Mouse (Mus musculus) testis, adult 2 months (tissue): Measurements from ENCODE around the gene Gm20458. TPM values are rescaled to one million over a fixed set of nuclear protein-coding genes. Genes with fewer than 3 reads are reported as not detected.

Source experiments
- H3K27ac ChIP-seq: fragments of 200-500 bp; 2 replicates; pipeline ENCODE4 v1.5.1; 2012; ENCODE audit warnings: low read depth, low read length; ENCODE audit not compliant: control insufficient read depth, insufficient read depth
- H3K27me3 ChIP-seq: fragments of 200-500 bp; 2 replicates; pipeline ENCODE4 v1.6.1; 2012; ENCODE audit warnings: mild to moderate bottlenecking, low read length, moderate library complexity; ENCODE audit not compliant: control insufficient read depth, insufficient read depth
- H3K36me3 ChIP-seq: fragments of 200-500 bp; 2 replicates; pipeline ENCODE4 v1.6.1; 2012; ENCODE audit warnings: mild to moderate bottlenecking, low read length; ENCODE audit not compliant: control insufficient read depth, insufficient read depth
- H3K4me1 ChIP-seq: fragments of 200-500 bp; 2 replicates; pipeline ENCODE4 v1.6.1; 2012; ENCODE audit warnings: low read length; ENCODE audit not compliant: control insufficient read depth, insufficient read depth
- H3K4me3 ChIP-seq: fragments of 200-500 bp; 2 replicates; pipeline ENCODE4 v1.5.1; 2012; ENCODE audit warnings: low read depth, mild to moderate bottlenecking, low read length, moderate library complexity, mixed read lengths; ENCODE audit not compliant: control insufficient read depth
- CTCF ChIP-seq: fragments of 200-500 bp; IDR thresholded peaks from 2 replicates; pipeline ENCODE4 v1.5.1; 2012; ENCODE audit warnings: low read depth, mild to moderate bottlenecking, inconsistent platforms, low read length, moderate library complexity; ENCODE audit not compliant: control insufficient read depth, insufficient read depth, insufficient replicate concordance
- POLR2A ChIP-seq: fragments of 200-500 bp; IDR thresholded peaks from 2 replicates; pipeline ENCODE4 v1.6.1; 2012; ENCODE audit warnings: low read depth, mild to moderate bottlenecking, inconsistent platforms, low read length, moderate library complexity; ENCODE audit not compliant: control insufficient read depth
- polyA plus RNA-seq: library from polyadenylated mRNA; depleted of rRNA; stranded (reverse); fragments of >200 nt; gene quantifications from 2 replicates; pipeline ENCODE4 v1.2.3, GENCODE M21; 2012

The Gm20458 gene
- polyA plus RNA-seq, 1 experiment = 5.0 TPM

DNA sequence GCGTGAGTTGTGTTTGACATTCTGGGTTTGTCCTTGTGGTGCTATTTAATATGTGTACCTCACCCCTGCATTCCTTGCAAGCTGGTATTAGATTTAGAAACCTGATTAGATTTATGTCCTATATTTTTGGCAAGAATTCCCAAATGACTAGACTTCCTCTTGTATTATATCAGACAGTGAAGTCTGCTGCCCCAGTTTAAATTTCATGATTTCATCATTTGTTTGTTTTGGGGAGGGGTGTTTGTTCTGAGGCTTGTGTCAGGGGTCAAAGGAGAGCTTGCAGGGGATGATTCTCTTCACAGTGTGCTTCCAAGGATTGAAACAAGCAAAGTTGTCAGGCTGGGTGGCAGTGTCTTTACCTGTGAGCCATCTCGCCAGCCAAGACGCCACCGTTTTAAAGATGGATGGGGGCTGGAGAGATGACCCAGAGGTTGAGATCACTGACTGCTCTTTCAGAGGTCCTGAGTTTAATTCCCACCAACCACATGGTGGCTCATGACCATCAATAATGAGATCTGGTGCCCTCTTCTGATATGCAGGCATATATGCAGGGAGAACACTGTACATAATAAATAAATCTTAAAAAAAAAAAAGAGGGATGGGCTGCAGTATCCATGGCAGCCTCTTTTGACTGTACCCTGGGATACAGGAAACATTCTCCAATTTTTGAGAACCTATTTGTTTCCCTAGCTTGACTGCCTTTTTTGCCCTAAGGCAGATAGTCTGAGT, 45.0 kb downstream of the Gm20458 start:
- Histone ChIP-seq H3K4me3 (no peak overlapping the region), H3K27ac (no peak overlapping the region), H3K36me3 (peaks cover 6% of the 10 kb centered on the region), H3K4me1 (peaks cover 5% of the 10 kb centered on the region; the same call in 1 of the 2 replicates), H3K27me3 (no peaks in the 10 kb centered on the region)
- TF ChIP-seq CTCF (no peak), POLR2A (no peak)

DNA sequence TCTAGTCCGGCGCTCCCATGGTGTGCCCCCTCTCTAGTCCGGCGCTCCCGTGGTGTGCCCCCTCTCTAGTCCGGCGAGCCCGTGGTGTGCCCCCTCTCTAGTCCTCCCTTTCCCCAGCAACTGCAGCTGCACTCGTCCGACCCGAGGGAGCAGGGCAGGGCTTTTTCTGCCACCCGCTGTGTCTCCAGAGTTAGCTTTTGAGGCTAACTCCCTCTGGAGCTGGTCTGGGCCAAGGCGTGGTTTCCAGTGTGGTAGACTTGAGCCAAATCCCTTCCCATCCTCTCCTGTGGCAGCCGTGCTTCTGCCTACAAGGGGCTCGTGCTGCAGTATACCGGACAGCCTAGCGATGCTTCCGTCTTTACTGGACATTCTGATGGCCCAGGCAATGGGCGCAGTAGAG, 47.0 kb downstream of the Gm20458 start:
- Histone ChIP-seq H3K27me3 (no peaks in the 10 kb centered on the region), H3K4me1 (peaks cover 5% of the 10 kb centered on the region; the same call in 1 of the 2 replicates), H3K4me3 (peak overlapping the region; percentile 87), H3K36me3 (peaks cover under 1% of the 10 kb centered on the region; the same call in 1 of the 2 replicates), H3K27ac (peak overlapping the region; percentile 80)
- peak; percentile 66; the same call in 1 of the 2 replicates for TF ChIP-seq POLR2A
- TF ChIP-seq CTCF = no peak

DNA sequence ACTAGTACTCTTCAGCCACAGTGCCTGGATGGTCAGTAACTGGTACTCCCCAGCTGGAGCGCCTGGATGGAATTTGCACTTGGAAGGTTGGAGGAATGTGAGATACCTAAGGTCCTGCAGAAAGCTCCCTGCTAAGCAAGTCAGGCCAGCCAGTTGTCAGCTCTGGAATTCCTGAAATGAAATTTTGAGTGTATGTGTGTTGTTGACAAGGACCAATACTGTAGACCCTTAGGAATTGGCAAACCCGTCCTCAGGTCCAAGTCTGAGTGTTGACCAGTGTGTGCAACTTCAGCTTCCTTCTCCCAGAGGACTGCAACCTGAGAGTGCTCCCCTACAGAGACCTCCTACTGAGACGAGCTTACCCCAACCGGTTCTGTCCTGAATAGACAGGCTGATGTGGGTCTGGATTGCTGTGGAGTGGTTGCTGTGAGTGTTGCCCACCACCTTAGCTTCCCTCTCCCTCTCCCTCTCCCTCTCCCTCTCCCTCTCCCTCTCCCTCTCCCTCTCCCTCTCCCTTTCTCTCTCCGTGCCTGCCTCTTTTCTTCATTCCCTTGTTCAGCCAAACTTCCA, 49.9 kb downstream of the Gm20458 start:
- H3K4me1 ChIP-seq = peaks cover 5% of the 10 kb centered on the region; the same call in 1 of the 2 replicates
- H3K27me3 ChIP-seq = no peaks in the 10 kb centered on the region
- H3K27ac ChIP-seq = no peak overlapping the region
- H3K4me3 ChIP-seq = no peak overlapping the region
- no peak for TF ChIP-seq CTCF
- no peak for TF ChIP-seq POLR2A
- no peaks in the 10 kb centered on the region for H3K36me3 ChIP-seq

DNA sequence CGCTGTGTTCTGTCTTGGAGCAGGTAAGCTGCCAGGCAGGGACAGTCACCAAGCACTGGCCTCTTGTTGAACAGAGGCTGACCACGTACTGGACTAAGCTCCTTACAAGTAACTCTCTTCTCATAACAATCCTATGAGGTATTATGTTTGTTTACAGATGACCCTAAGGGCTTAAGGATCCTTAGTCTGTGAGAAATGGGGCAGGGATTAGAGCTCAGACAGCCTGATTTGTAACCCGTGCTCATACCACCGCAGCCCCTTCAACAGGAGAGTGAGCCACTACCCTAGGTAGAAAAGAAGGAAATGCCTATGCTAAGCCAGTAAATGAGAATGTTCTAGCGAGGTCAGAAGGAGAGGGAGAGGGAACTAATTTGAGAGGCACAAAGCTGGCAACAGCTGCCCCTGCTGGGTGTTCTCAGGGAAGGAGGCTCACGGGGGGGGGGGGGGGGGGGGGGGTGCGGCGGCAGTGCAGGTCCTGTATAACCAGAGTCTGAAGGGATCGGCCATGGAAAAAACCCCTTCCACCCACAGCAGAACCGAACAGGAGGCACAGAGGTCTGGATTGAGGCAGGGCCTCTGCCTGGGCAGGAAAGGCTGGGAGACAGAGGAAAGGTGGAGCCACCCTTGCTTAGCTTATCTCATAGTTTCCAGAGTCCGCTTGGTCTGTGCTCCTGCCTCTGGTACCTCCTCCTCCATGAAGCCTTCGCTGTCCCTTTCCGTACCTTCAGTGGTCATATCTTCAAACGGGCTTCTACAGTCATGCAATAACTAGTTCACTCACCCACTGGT, 51.5 kb downstream of the Gm20458 start:
- no peak overlapping the region for H3K4me3 ChIP-seq
- H3K4me1 ChIP-seq = peaks cover 3% of the 10 kb centered on the region; the same call in 1 of the 2 replicates
- no peaks in the 10 kb centered on the region for H3K36me3 ChIP-seq
- no peak overlapping the region for H3K27ac ChIP-seq
- TF ChIP-seq CTCF (no peak), POLR2A (no peak)
- no peaks in the 10 kb centered on the region for H3K27me3 ChIP-seq

DNA sequence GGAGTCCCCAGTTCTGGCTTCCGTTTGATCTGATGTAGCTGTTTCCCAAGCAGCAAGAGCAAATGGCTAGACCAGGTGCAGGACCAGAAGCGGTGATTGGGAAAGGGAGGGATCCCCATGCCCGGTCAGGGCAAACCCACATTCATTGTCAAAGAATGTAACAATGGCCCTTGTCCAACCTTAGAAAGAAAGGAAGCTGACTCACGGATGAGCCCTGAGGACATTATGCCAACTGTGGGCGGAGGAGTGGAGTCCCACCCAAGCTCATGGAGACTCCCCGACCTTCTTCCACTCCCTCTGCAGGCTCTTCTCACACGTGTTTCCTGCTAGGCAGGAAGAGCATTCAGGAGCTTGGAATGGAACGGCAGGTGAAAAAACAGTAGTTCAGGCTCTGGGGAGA, 52.6 kb downstream of the Gm20458 start:
- no peak for TF ChIP-seq CTCF
- TF ChIP-seq POLR2A = no peak
- Histone ChIP-seq H3K4me1 (no peaks in the 10 kb centered on the region), H3K4me3 (no peak overlapping the region), H3K36me3 (no peaks in the 10 kb centered on the region), H3K27ac (no peak overlapping the region), H3K27me3 (no peaks in the 10 kb centered on the region)

DNA sequence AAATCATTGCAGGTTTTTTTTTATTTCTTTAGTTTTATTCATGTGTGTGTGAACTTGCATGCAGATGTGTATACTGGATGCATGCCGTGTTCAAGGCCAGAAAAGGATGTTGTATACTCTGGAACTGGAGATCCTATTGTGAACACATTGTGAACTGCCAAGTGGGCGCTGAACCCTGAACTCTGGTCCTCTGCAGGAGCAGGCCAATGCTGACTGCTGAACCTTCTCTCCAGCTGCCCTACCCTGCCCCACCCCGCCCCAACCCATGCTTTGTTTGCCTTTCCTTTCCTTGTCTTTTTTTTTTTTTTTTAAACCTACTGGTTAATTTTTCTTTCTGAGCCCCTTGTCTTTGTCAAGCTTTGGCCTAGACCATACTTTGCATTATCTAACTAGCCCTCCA, 54.1 kb downstream of the Gm20458 start:
- Histone ChIP-seq H3K4me1 (no peaks in the 10 kb centered on the region), H3K27ac (no peak overlapping the region), H3K4me3 (no peak overlapping the region), H3K36me3 (no peaks in the 10 kb centered on the region), H3K27me3 (no peaks in the 10 kb centered on the region)
- TF ChIP-seq POLR2A (no peak), CTCF (no peak)

DNA sequence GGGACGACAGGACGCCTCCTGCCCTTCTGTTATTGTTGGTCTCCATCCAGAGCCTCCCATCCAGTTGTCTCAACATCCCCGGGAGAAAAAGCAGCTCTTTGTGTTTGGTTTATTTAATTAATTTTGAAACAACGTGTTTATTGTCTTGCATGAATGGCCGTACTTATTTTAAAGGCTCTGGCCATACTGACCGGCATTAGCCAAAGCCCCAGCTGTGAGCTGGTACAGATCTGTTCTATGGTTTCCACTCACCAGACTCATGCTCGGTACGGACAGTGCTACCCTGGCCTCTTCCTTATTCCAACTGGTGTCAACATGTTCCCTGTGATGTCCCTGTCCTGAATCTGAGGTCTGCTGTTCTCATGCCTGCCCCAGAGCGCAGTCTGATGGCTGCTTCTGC, 55.1 kb downstream of the Gm20458 start:
- no peak overlapping the region for H3K4me3 ChIP-seq
- H3K27ac ChIP-seq = no peak overlapping the region
- no peaks in the 10 kb centered on the region for H3K36me3 ChIP-seq
- H3K4me1 ChIP-seq = no peaks in the 10 kb centered on the region
- H3K27me3 ChIP-seq = no peaks in the 10 kb centered on the region
- TF ChIP-seq CTCF = no peak
- no peak for TF ChIP-seq POLR2A
